Mouse (Mus musculus) myocyte (in vitro differentiated cells): ENCODE data around the gene Lrrc32. TPM values are rescaled to one million over a fixed set of nuclear protein-coding genes. Genes with fewer than 3 reads are reported as not detected.

Source experiments
- H3K27me3 ChIP-seq: one replicate; pipeline ENCODE4 v1.6.1; 2011; ENCODE audit not compliant: control insufficient read depth, insufficient read depth, insufficient read length
- H3K36me3 ChIP-seq: one replicate; pipeline ENCODE4 v1.6.1; 2011; ENCODE audit not compliant: control insufficient read depth, insufficient read depth
- H3K4me2 ChIP-seq: one replicate; pipeline ENCODE4 v1.6.1; 2011; ENCODE audit warnings: low read depth, control low read depth
- H3K4me3 ChIP-seq: one replicate; pipeline ENCODE4 v1.5.1; 2011; ENCODE audit warnings: mild to moderate bottlenecking, control low read depth, moderate library complexity
- H3K79me2 ChIP-seq: one replicate; pipeline ENCODE4 v1.6.1; 2011; ENCODE audit not compliant: control insufficient read depth, insufficient read depth
- H3ac ChIP-seq: one replicate; pipeline ENCODE4 v1.6.1; 2011; ENCODE audit not compliant: control insufficient read depth, insufficient read length
- CEBPB ChIP-seq: IDR thresholded peaks from 2 replicates; pipeline ENCODE4 v1.6.1; 2011; ENCODE audit warnings: mild to moderate bottlenecking, moderate library complexity; ENCODE audit not compliant: poor library complexity, insufficient read depth, severe bottlenecking
- E2F4 ChIP-seq: IDR thresholded peaks from one replicate; pipeline ENCODE4 v1.6.1; 2011; ENCODE audit warnings: mild to moderate bottlenecking, control low read depth, moderate library complexity; ENCODE audit not compliant: insufficient read depth
- MAX ChIP-seq: IDR thresholded peaks from one replicate; pipeline ENCODE4 v1.6.1; 2011; ENCODE audit warnings: low read depth, mild to moderate bottlenecking, control low read depth
- MYOD1 ChIP-seq, 3 experiments: IDR thresholded peaks; one replicate each; pipeline ENCODE4 v1.6.1; 2011; ENCODE audit warnings: control low read depth in 2 of 3, low read depth in 2 of 3, mild to moderate bottlenecking in 2 of 3, moderate library complexity in 1 of 3; ENCODE audit not compliant: insufficient read length in 2 of 3, control insufficient read depth in 1 of 3
- MYOG ChIP-seq, 3 experiments: IDR thresholded peaks; one replicate each; pipeline ENCODE4 v1.6.1; 2011; ENCODE audit warnings: control low read depth in 2 of 3, low read depth in 2 of 3, mild to moderate bottlenecking in 2 of 3; ENCODE audit not compliant: insufficient read length in 2 of 3, control insufficient read depth in 1 of 3, insufficient read depth in 1 of 3
- POLR2A ChIP-seq: IDR thresholded peaks from one replicate; pipeline ENCODE4 v1.6.1; 2011; ENCODE audit warnings: low read depth, mild to moderate bottlenecking, control low read depth, moderate library complexity; ENCODE audit not compliant: insufficient read length
- POLR2AphosphoS2 ChIP-seq: IDR thresholded peaks from one replicate; pipeline ENCODE4 v1.6.1; 2011; ENCODE audit warnings: low read depth, control low read depth; ENCODE audit not compliant: insufficient read length
- REST ChIP-seq: IDR thresholded peaks from one replicate; pipeline ENCODE4 v1.6.1; 2011; ENCODE audit warnings: mild to moderate bottlenecking, control low read depth, moderate library complexity; ENCODE audit not compliant: insufficient read depth, insufficient read length
- SRF ChIP-seq: IDR thresholded peaks from one replicate; pipeline ENCODE4 v1.6.1; 2011; ENCODE audit warnings: low read depth; ENCODE audit not compliant: control insufficient read depth, insufficient read length
- TCF12 ChIP-seq: IDR thresholded peaks from one replicate; pipeline ENCODE4 v1.6.1; 2011; ENCODE audit warnings: mild to moderate bottlenecking, control low read depth; ENCODE audit not compliant: poor library complexity, insufficient read depth, severe bottlenecking
- TCF3 ChIP-seq: IDR thresholded peaks from one replicate; pipeline ENCODE4 v1.6.1; 2011; ENCODE audit warnings: low read depth, control low read depth; ENCODE audit not compliant: insufficient read length
- USF1 ChIP-seq: IDR thresholded peaks from one replicate; pipeline ENCODE4 v1.6.1; 2011; ENCODE audit warnings: low read depth, mild to moderate bottlenecking, control low read depth, moderate library complexity
- polyA plus RNA-seq: library from polyadenylated mRNA; unstranded; fragments of >200 nt; fragmentation: generic; extraction: Trizol; gene quantifications from one replicate; pipeline ENCODE4 v1.2.1, GENCODE M21; 2012; ENCODE audit warnings: missing spikeins

Gene Lrrc32
- polyA plus RNA-seq, 1 experiment, result 0.22 TPM

GRCm38 (mm10) chr7:98449696-98450095 is 39.4 kb upstream of the Lrrc32 start:
- Histone ChIP-seq H3K27me3 (peaks cover 29% of the 10 kb centered on the region), H3K4me3 (no peak overlapping the region), H3K4me2 (no peak overlapping the region), H3ac (no peak overlapping the region), H3K36me3 (no peaks in the 10 kb centered on the region), H3K79me2 (no peaks in the 10 kb centered on the region)
- TF ChIP-seq TCF3, result no peak
- TF ChIP-seq POLR2AphosphoS2, result no peak
- no peak for TF ChIP-seq USF1
- TF ChIP-seq MAX, result no peak
- no peak for TF ChIP-seq POLR2A
- TF ChIP-seq TCF12, result no peak
- TF ChIP-seq MYOG (IDR thresholded peaks at IDR 0.05; ENCODE audit: control insufficient read depth in 1 of 3, insufficient read depth in 1 of 3, insufficient read length in 2 of 3, low read depth in 2 of 3), result no peak
- TF ChIP-seq MYOD1 (IDR thresholded peaks at IDR 0.05; ENCODE audit: control insufficient read depth in 1 of 3, insufficient read length in 2 of 3, low read depth in 2 of 3), result no peak
- TF ChIP-seq CEBPB, result no peak
- no peak for TF ChIP-seq REST
- TF ChIP-seq E2F4, result no peak
- no peak for TF ChIP-seq SRF

- Histone ChIP-seq H3K4me2 (no peak overlapping the region), H3K27me3 (peaks cover 26% of the 10 kb centered on the region), H3ac (no peak overlapping the region), H3K79me2 (no peaks in the 10 kb centered on the region), H3K36me3 (no peaks in the 10 kb centered on the region), H3K4me3 (no peak overlapping the region)
- no peak for TF ChIP-seq USF1
- no peak for TF ChIP-seq CEBPB
- TF ChIP-seq POLR2A, result no peak
- TF ChIP-seq MYOG (IDR thresholded peaks at IDR 0.05; ENCODE audit: control insufficient read depth in 1 of 3, insufficient read depth in 1 of 3, insufficient read length in 2 of 3, low read depth in 2 of 3), result no peak
- TF ChIP-seq E2F4, result no peak
Measured at GRCm38 (mm10) chr7:98454397-98455120, 34.5 kb upstream of the Lrrc32 start.

- Histone ChIP-seq H3K36me3 (no peaks in the 10 kb centered on the region), H3K79me2 (no peaks in the 10 kb centered on the region), H3K4me3 (no peak overlapping the region), H3ac (no peak overlapping the region), H3K27me3 (peaks cover 21% of the 10 kb centered on the region), H3K4me2 (no peak overlapping the region)
- TF ChIP-seq TCF12 (no peak), CEBPB (no peak), MAX (no peak), POLR2AphosphoS2 (no peak), USF1 (no peak), POLR2A (no peak)
Measured at GRCm38 (mm10) chr7:98460319-98460718, 28.8 kb upstream of the Lrrc32 start.

GRCm38 (mm10) chr7:98469089-98469488 is 20.0 kb upstream of the Lrrc32 start:
- Histone ChIP-seq H3K4me3 (no peak overlapping the region), H3K4me2 (no peak overlapping the region), H3K36me3 (no peaks in the 10 kb centered on the region), H3K27me3 (no peaks in the 10 kb centered on the region), H3ac (no peak overlapping the region), H3K79me2 (no peaks in the 10 kb centered on the region)
- TF ChIP-seq MYOG (IDR thresholded peaks at IDR 0.05; ENCODE audit: control insufficient read depth in 1 of 3, insufficient read depth in 1 of 3, insufficient read length in 2 of 3, low read depth in 2 of 3) (no peak), CEBPB (no peak), POLR2AphosphoS2 (no peak), TCF3 (no peak), POLR2A (no peak), MAX (no peak), MYOD1 (IDR thresholded peaks at IDR 0.05; ENCODE audit: control insufficient read depth in 1 of 3, insufficient read length in 2 of 3, low read depth in 2 of 3) (no peak), E2F4 (no peak), SRF (no peak), USF1 (no peak), TCF12 (no peak), REST (no peak)

- no peaks in the 10 kb centered on the region for H3K27me3 ChIP-seq
- H3ac ChIP-seq, result no peak overlapping the region
- TF ChIP-seq MAX (no peak), POLR2AphosphoS2 (no peak), MYOG (IDR thresholded peaks at IDR 0.05; ENCODE audit: control insufficient read depth in 1 of 3, insufficient read depth in 1 of 3, insufficient read length in 2 of 3, low read depth in 2 of 3) (no peak), E2F4 (no peak), TCF12 (no peak), SRF (no peak), CEBPB (no peak), USF1 (no peak), POLR2A (no peak), REST (no peak), TCF3 (no peak), MYOD1 (IDR thresholded peaks at IDR 0.05; ENCODE audit: control insufficient read depth in 1 of 3, insufficient read length in 2 of 3, low read depth in 2 of 3) (no peak)
- no peak overlapping the region for H3K4me2 ChIP-seq
- no peaks in the 10 kb centered on the region for H3K79me2 ChIP-seq
- H3K36me3 ChIP-seq, result no peaks in the 10 kb centered on the region
- no peak overlapping the region for H3K4me3 ChIP-seq
Measured at GRCm38 (mm10) chr7:98472529-98472928, 16.6 kb upstream of the Lrrc32 start.
